Mouse (Mus musculus) adrenal gland, adult 18-20 months (tissue): ENCODE results near the gene Chgb. TPM values are rescaled to one million over a fixed set of nuclear protein-coding genes. Genes with fewer than 3 reads are reported as not detected.
A peak's percentile ranks its signal among the peaks of the same experiment; 100 is the strongest.

ENCODE experiments used
- DNase-seq, 2 experiments: peaks; one replicate each; pipeline ENCODE4 v3.0.0; 2021 to 2022; ENCODE audit warnings: low spot score in 2 of 2
- long read RNA-seq, 2 experiments: library from polyadenylated mRNA; stranded (forward); transcript quantifications; one replicate each; pipeline ENCODE4 v2.0.0; 2021
- total RNA-seq, 2 experiments: library from RNA; stranded (reverse); gene quantifications; 1 replicate in 1 of 2; 2 replicates in 1 of 2; pipeline ENCODE4 v1.2.3; 2021

Gene Chgb
- 1,000 to 10,000 TPM; 1,487 to 1,858 TPM for total RNA-seq
- long read RNA-seq, experiment 1, transcript Chgb-201 (5 exons, 2,740 nt): major isoform, 1,981 of 2,102 reads
- long read RNA-seq, experiment 1, partial matches to known transcripts: 101 of 2,102 reads
- long read RNA-seq, experiment 1, other reads (novel, unspliced or antisense): 20 of 2,102 reads
- long read RNA-seq, experiment 2, transcript Chgb-201 (5 exons, 2,740 nt): major isoform, 6,583 of 7,182 reads
- long read RNA-seq, experiment 2, partial matches to known transcripts: 498 of 7,182 reads
- long read RNA-seq, experiment 2, other reads (novel, unspliced or antisense): 101 of 7,182 reads

GRCm38 (mm10) chr2:132780978-132781377 is at the start of gene Chgb:
TSS of gene Chgb (plus strand) at chr2:132781278.
- no peak for DNase-seq

DNA sequence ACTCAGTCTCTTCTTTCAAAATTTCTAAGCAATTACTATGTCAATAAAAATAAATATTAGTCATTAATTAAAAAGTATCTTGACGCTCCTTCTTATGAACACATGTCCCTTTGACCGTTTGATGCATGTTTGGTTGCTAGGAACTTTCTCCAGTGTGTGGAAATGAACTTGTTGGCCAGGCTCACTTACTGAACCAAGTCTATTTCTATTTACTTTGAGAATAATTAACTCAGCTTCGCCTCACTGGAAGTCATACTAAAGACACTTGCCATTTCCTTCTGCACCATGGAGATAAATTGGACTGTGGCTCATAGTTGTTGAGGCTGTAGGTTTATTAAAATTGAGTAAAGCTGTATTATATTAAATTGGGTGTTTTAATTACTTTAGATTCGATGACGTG is 48.1 kb upstream of the Chgb start:
- DNase-seq: no peak

DNA sequence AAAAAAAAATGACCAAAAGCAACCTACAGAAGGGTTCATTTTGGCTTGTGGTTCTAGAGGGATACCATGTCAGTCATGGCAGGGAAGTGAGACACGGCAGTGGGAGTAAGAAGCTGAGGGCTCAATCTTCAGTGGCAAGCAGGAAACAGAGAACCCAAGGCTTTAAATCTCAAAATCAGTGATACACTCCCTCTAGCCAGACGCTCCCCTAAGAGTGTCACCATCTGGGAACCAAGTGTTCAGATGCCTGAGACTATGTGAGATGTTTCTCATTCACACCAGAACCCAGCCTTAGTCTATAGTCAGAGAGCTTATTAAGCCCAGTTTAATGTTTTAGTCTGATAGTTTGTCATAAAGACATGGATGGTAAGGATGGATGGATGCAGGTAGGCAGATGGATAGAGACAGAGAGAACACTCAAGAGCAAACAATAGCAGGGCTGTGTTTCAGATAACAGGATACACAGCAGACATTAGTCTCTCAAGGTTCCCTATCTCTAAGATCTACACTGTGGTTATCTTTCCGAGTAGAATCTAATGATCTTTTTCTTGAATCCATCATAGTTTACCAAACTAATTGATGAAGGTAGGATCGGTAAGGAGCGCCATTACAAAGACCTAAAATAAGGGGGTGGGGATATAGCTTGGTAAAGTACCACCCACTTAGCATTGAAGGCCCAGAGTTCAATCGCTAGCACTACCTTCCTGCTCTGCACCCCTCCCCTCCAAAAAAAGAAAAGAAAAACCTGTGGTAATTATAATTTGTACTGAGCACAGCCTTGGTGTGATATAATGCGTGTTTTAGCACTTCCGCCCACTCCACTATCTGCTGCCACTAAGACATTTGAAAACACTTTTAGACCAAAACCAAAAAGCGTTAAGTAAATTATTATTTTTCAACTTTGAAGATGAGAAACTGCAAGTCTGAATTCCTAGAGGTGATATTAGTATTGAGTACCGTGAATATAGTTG is 47.2 kb upstream of the Chgb start:
- no peak for DNase-seq

DNA sequence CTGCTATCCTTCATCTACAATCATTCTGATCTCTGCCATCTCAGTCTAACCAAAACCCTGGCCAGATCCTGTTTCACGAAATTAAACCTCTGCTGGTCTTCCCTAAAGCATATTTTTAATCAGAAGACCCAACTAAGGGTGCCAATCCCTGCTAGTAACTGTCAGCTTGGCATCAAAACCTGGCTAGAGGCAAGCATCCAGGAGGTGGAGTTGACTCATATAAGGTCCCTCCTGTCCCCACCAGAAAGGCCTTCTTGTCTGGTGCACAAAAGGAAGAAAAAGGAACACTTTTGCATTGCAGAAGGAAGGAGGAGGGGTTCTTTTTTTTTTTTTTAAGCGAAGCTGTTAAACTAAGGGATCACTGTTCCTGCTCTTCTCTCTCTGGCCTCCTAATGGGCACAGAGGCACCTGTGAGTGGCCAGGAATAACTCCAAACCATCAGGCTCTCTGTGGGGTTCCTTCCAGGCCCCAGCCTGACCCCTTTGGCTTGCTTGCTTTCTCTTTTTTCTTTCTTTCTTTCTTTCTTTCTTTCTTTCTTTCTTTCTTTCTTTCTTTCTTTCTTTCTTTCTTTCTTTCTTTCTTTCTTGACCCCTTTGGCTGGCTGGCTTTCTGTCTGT is 42.2 kb upstream of the Chgb start:
- no peak for DNase-seq

- DNase-seq: peak in 1 of 2 experiments; percentile 10
These were observed 39.2 kb upstream of the Chgb start for GRCm38 (mm10) chr2:132741862-132742347.

DNA sequence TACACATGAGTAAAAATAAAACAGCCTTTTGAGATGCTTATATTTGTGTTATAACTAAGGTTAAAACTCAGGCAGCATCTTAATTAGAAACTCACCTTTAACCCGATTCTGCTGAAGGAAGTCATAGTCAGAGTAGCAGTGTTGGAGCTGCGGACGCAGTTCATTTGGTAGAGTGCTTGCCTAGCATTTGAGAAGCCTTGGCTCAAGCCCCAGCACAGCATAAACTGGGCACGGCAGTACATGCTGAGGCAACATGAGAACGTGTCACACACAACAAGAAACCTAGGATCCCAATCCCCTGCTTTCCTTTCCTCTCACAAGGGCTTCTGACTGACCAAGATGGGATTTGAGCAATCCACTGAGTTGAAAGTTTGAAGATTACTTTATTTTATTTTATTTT is 36.2 kb upstream of the Chgb start:
- no peak for DNase-seq

DNA sequence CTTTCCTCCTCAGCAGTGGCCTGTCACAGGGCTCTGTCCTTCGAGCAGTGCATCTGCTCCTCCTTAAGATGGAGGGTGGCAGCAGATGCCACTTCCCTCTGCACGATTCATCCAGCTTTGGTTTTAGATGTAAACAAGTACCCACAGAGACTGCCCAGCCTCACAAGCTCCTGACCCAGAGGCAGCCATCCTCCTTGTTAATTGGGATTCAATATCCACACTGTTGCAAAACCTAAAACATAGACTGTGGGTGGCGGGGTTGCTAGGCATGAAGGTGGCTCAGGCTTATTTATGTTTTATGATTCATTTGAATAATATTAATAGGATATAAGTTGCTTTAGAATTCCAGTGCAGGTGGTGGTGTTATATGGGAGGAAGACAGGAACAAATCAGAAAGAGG is 35.0 kb upstream of the Chgb start:
- DNase-seq: no peak

- DNase-seq: no peak
These were observed 30.4 kb upstream of the Chgb start for GRCm38 (mm10) chr2:132750726-132751125.

DNA sequence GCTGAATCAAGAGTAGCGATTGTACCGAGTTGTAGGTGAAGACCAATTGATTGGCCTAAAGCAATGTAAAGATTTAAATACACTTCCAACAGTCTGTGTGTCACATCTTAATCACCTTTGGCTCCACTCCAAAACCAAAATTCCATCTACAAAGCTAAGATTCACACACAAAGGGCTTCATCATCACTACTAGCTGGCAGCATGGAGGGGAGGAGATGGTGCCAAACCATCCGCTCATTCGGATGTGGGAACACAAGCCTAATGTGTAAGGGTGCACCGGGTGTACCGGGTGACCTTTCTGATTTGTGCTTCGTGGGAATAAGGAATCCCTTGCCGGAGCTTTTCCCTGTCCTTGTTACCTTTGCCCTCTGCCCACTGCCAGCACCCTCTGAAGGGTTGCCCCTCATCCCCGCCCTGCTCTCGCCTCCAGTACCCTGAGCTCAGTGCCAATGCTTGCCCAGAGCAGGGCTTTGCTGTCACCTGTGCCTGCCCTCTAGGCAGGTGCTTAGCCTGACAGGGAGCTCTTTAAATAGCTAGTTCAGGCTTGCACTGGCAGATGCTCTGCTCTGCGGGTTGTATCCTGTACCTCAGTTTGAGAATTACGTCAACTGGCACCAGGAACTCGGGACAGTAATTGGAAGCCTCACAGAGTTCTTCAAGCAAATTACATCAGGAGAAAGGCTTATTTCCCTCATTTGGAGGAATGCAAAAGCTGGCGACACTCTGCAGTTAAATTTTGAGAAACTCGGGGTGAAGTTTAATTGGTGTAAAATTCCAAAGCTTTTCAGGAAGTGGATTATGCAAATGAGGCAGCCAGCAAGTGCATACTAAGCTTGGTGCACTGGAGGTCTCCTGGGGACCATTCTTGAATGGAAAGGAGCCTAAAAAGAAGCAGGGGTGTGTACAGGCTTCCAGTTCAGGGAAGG is 29.7 kb upstream of the Chgb start:
- no peak for DNase-seq

DNA sequence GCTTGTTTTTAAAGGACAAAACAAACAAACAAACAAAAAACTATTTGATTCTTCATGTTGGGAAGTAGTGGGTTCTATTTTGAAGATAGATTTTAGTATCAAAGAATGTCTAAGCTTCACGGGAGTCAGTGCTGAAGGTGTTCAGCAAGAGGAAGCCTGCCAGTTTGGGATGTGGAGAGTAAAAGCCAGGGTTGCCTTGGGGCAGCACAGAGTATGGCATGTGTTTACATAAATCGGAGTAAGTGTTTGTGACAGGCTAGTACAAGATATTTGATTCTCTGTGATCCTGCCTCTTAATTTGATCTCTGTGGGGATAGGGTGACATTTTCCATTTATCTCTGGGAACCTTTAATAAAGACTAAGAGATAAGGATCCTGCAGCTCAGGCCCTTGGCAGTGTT is 28.7 kb upstream of the Chgb start:
- DNase-seq: no peak

DNA sequence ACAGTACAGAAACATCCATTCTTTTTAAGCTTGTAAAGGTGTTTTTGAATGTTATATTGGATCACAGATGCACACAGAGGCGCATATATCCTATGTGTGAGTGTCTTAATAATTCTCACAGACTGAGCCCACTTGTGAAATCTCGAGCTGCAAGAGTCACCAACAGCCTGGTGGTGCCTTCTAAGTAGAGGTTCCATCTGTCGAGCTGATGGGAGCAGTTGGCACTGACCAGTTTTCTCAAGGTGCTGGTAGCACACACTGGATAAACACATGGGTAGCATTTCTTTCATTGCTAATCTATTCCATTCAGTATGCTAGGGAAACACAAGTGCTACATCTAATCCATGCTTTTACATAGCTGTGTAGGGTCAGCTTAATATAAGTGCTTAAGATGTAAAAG is 27.9 kb upstream of the Chgb start:
- no peak for DNase-seq

- DNase-seq: no peak
These were observed 23.2 kb upstream of the Chgb start for GRCm38 (mm10) chr2:132757911-132758310.

DNA sequence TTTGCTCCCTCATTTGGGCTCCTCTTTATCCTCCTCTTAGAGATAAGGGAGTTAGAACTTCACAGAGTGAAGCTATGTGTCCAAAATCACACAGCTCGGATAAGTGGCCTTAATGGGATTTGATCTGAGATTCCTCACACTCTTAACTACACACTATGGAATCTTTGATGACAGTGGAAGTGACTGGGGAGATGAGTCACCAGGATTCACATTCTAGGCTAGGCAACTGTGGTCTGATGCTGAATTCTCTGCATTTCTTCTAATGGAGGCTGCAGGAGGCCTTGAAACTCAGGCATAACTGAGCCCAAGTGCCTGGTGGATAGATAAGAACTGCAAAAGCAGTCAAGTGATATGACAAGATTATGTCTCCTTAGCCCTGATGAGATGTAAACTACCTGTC is 10.3 kb upstream of the Chgb start:
- no peak for DNase-seq

GRCm38 (mm10) chr2:132781439-132782068 is 476 bp downstream of the Chgb start:
- DNase-seq: peak; percentile 84 to 92

- DNase-seq: no peak
These were observed 3.0 kb downstream of the Chgb start for GRCm38 (mm10) chr2:132784039-132784438.

DNA sequence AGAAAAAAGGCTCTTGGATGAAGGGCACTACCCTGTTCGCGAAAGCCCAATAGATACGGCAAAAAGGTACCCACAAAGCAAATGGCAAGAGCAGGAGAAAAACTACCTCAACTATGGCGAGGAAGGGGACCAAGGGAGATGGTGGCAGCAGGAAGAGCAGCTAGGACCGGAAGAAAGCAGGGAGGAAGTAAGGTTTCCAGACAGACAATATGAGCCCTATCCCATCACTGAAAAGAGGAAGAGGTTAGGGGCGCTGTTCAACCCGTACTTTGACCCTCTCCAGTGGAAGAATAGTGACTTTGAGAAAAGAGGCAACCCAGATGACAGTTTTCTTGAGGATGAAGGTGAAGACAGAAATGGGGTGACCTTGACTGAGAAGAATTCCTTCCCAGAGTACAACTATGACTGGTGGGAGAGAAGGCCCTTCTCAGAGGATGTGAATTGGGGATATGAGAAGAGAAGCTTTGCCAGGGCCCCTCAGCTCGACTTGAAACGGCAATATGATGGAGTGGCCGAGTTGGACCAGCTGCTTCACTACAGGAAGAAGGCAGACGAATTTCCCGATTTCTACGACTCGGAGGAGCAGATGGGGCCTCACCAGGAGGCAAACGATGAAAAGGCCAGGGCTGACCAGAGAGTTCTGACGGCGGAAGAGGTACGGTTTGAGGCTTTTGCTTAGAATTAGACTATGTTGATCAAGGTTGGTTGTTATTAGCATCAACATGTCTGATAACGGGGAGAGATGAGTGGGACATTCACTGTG is 12.5 kb downstream of the Chgb start:
- no peak for DNase-seq

DNA sequence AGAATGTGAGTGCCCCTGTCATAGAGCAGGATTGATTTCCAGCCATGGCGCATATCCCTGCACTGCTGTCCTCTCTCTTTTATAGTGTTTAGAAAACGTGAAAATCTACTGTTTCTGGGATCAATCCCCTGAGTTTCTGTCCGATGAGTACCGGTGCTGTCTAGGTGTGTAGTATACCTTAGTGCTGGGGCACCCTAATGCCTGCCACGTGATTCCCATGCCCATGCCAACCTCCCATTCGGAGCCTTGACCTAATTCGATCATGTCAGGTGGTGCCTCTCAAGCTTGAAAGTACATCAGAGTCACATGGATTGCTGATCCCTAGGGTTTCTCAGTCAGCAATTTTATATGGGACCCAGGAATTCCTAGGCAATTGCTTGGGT is 13.1 kb downstream of the Chgb start:
- DNase-seq: no peak

DNA sequence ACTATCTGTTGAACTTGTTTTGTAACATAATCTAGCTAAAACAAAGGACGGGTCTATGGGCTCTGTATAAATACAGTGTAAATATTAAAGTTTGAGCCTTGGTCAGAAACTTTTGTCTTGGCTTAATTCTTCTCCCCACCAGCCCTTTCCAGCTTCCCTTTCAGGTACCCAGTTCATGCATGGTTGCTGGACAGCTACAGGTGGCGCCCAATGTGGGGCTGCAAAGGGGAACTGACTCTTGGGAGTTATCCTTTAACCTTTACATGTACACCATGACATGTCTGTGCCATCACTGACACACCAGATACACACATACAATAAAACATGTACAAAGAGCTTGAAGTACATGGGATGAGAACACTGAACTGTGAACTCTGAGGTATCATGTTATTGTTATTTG is 21.9 kb downstream of the Chgb start:
- no peak for DNase-seq

DNA sequence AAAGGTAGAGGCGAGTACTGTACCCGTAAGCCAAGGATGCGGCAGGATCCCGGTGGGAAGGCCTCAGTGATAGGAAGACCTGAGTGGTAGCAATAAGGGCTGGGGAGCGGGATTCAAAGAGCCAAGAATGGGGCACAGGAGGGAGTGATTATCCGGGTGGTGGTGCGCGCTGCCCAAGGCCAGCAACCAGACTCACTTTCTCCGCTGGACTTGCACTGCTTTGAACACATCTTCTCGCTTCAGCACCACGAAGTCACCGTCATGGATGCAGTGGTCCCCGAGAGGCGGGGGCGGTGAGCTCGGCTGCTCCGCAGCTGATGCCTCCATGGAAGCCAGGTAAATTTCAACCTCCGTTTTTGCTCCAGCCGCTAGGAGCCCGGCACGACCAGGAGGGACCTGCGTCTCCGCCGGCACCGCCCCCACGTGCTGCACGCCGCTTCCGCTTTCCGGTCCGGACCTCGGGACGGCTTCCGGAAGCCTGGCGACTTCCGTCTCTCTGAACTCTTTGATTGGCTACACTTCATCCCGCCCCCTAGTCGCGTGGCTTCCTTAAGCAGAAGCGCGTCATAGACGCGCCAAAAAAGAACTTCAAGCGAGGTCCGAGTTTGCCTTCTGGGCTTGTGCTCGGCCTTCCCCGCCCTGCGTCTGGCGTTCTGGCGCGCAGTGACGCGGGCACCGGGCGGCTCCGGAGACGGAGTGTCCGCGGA is 34.7 kb downstream of the Chgb start, which contains the start of the genes Trmt6 and Mcm8:
TSS of gene Trmt6 (minus strand) at position 448 of the 707 bp plus-strand sequence.
TSS of gene Mcm8 (plus strand) at position 534 of the 707 bp plus-strand sequence.
- peak; percentile 79 for DNase-seq
